Mouse (Mus musculus) embryonic fibroblast, embryonic 13.5 days (primary cell): ENCODE results near the gene Iqcf1. TPM values are rescaled to one million over a fixed set of nuclear protein-coding genes. Genes with fewer than 3 reads are reported as not detected.
"Not testable (repeated sequence)": the region's sequence is repeated elsewhere in the genome, so short reads cannot be mapped to it uniquely, and the experiment has no call there.

Source experiments
- H3K27ac ChIP-seq: 2 replicates; pipeline ENCODE4 v1.5.1; 2012; ENCODE audit warnings: low read length, control low read depth, inconsistent platforms; ENCODE audit not compliant: insufficient read depth
- H3K4me1 ChIP-seq: 2 replicates; pipeline ENCODE4 v1.6.1; 2011; ENCODE audit warnings: low read length; ENCODE audit not compliant: control insufficient read depth, insufficient read depth
- H3K4me3 ChIP-seq: 2 replicates; pipeline ENCODE4 v1.5.1; 2011; ENCODE audit warnings: mild to moderate bottlenecking, control low read depth, low read length; ENCODE audit not compliant: insufficient read depth
- CTCF ChIP-seq: IDR thresholded peaks from 2 replicates; pipeline ENCODE4 v1.5.1; 2011; ENCODE audit warnings: mild to moderate bottlenecking, control low read depth, low read length, moderate library complexity, borderline replicate concordance; ENCODE audit not compliant: insufficient read depth
- POLR2A ChIP-seq: IDR thresholded peaks from 2 replicates; pipeline ENCODE4 v1.6.1; 2011; ENCODE audit warnings: low read depth, mild to moderate bottlenecking, control low read depth, low read length, moderate library complexity
- polyA plus RNA-seq: library from polyadenylated mRNA; stranded (reverse); fragments of >200 nt; gene quantifications from 2 replicates; pipeline ENCODE4 v1.2.4, GENCODE M21; 2011; ENCODE audit warnings: low read depth; ENCODE audit not compliant: missing spikeins, insufficient read length

The Iqcf1 gene
- polyA plus RNA-seq, 1 experiment: not detected

GRCm38 (mm10) chr9:106481075-106481474 lies 18.7 kb upstream of the Iqcf1 start:
- Histone ChIP-seq H3K4me1 (0 out of 2 replicates have a peak, but pooled peaks cover 3% of the 10 kb centered on the region), H3K4me3 (no peak overlapping the region), H3K27ac (no peak overlapping the region)
- TF ChIP-seq POLR2A (no peak), CTCF (no peak)

GRCm38 (mm10) chr9:106481676-106482075 lies 18.1 kb upstream of the Iqcf1 start:
- Histone ChIP-seq H3K4me1 (0 out of 2 replicates have a peak, but pooled peaks cover 3% of the 10 kb centered on the region), H3K27ac (no peak overlapping the region), H3K4me3 (no peak overlapping the region)
- no peak for TF ChIP-seq CTCF
- TF ChIP-seq POLR2A: no peak

- TF ChIP-seq POLR2A (no peak), CTCF (no peak)
Observed at GRCm38 (mm10) chr9:106482578-106483115, 17.1 kb upstream of the Iqcf1 start.

GRCm38 (mm10) chr9:106483136-106483535 lies 16.6 kb upstream of the Iqcf1 start:
- Histone ChIP-seq H3K4me3 (no peak overlapping the region), H3K4me1 (0 out of 2 replicates have a peak, but pooled peaks cover 1% of the 10 kb centered on the region), H3K27ac (no peak overlapping the region)
- TF ChIP-seq POLR2A: no peak

More at GRCm38 (mm10) chr9:106482578-106483115, 17.1 kb upstream of the Iqcf1 start:
- Histone ChIP-seq H3K4me1 (0 out of 2 replicates have a peak, but pooled peaks cover 3% of the 10 kb centered on the region), H3K27ac (no peak overlapping the region), H3K4me3 (no peak overlapping the region)

GRCm38 (mm10) chr9:106483606-106484005 lies 16.2 kb upstream of the Iqcf1 start:
- Histone ChIP-seq H3K4me1 (no peaks in the 10 kb centered on the region), H3K27ac (no peak overlapping the region), H3K4me3 (no peak overlapping the region)
- TF ChIP-seq CTCF: no peak
- no peak for TF ChIP-seq POLR2A

- TF ChIP-seq POLR2A: no peak
- TF ChIP-seq CTCF: no peak
- Histone ChIP-seq H3K4me1 (no peaks in the 10 kb centered on the region), H3K27ac (no peak overlapping the region), H3K4me3 (no peak overlapping the region)
Observed at GRCm38 (mm10) chr9:106485076-106485475, 14.7 kb upstream of the Iqcf1 start.

- H3K4me1 ChIP-seq, H3K4me3 ChIP-seq, H3K27ac ChIP-seq: not testable (repeated sequence)
Observed at GRCm38 (mm10) chr9:106487602-106488001, 12.2 kb upstream of the Iqcf1 start.

GRCm38 (mm10) chr9:106501846-106502245 lies 2.1 kb downstream of the Iqcf1 start:
- Histone ChIP-seq H3K4me3 (no peak overlapping the region), H3K27ac (no peak overlapping the region), H3K4me1 (no peaks in the 10 kb centered on the region)
- no peak for TF ChIP-seq POLR2A
- TF ChIP-seq CTCF: no peak

- TF ChIP-seq CTCF (no peak), POLR2A (no peak)
- no peak overlapping the region for H3K4me3 ChIP-seq
- H3K4me1 ChIP-seq: no peaks in the 10 kb centered on the region
- no peak overlapping the region for H3K27ac ChIP-seq
Observed at GRCm38 (mm10) chr9:106504246-106504645, 4.5 kb downstream of the Iqcf1 start.

GRCm38 (mm10) chr9:106509356-106509755 lies 9.6 kb downstream of the Iqcf1 start:
- Histone ChIP-seq H3K4me1 (no peaks in the 10 kb centered on the region), H3K4me3 (no peak overlapping the region)
- TF ChIP-seq CTCF (no peak), POLR2A (no peak)

More at GRCm38 (mm10) chr9:106509356-106509755, 9.6 kb downstream of the Iqcf1 start:
- H3K27ac ChIP-seq: no peak overlapping the region
